Mouse (Mus musculus) forebrain, postnatal 0 days (tissue): ENCODE results near the gene Apba1. TPM values are rescaled to one million over a fixed set of nuclear protein-coding genes. Genes with fewer than 3 reads are reported as not detected.

Experiments used
- ATAC-seq: fragments of 200-750 bp; cut with Nextera tagmentation; 2 replicates; pipeline ENCODE4 v1.8.0; 2017; ENCODE audit warnings: mild to moderate bottlenecking, moderate library complexity
- DNase-seq: peaks from one replicate; pipeline ENCODE4 v3.0.0-alpha.2; 2015
- H3K27ac ChIP-seq: fragments of 300-500 bp; sonication (generic); 2 replicates; pipeline ENCODE4 v1.5.1; 2014; ENCODE audit warnings: low read depth, mild to moderate bottlenecking, antibody characterized with exemption, low read length, moderate library complexity, mixed read lengths
- H3K27me3 ChIP-seq: fragments of 300-500 bp; sonication (generic); 2 replicates; pipeline ENCODE4 v1.6.1; 2014; ENCODE audit warnings: mild to moderate bottlenecking, low read length, mixed read lengths; ENCODE audit not compliant: insufficient read depth
- H3K36me3 ChIP-seq: fragments of 300-500 bp; sonication (generic); 2 replicates; pipeline ENCODE4 v1.6.1; 2014; ENCODE audit warnings: mild to moderate bottlenecking, moderate library complexity; ENCODE audit not compliant: insufficient read depth
- H3K4me1 ChIP-seq: fragments of 300-500 bp; sonication (generic); 2 replicates; pipeline ENCODE4 v1.6.1; 2014; ENCODE audit warnings: antibody characterized with exemption; ENCODE audit not compliant: insufficient read depth
- H3K4me2 ChIP-seq: fragments of 300-500 bp; sonication (generic); 2 replicates; pipeline ENCODE4 v1.6.1; 2014; ENCODE audit warnings: low read depth, mild to moderate bottlenecking, moderate library complexity
- H3K4me3 ChIP-seq: fragments of 300-500 bp; sonication (generic); 2 replicates; pipeline ENCODE4 v1.5.1; 2014; ENCODE audit warnings: low read depth, low read length, mixed read lengths
- H3K9ac ChIP-seq: fragments of 300-500 bp; sonication (generic); 2 replicates; pipeline ENCODE4 v1.6.1; 2014; ENCODE audit warnings: mild to moderate bottlenecking
- H3K9me3 ChIP-seq: fragments of 300-500 bp; sonication (generic); 2 replicates; pipeline ENCODE4 v1.6.1; 2016; ENCODE audit warnings: low read length
- CTCF ChIP-seq: sonication (generic); IDR thresholded peaks from 2 replicates; pipeline ENCODE4 v1.5.1; 2016; ENCODE audit warnings: antibody characterized with exemption, control low read depth, low read depth
- WGBS: fragments of 180-500 bp; shearing (Covaris S2); extraction: QIAGEN DNeasy Blood & Tissue Kit; methylation state at CpG from one replicate; pipeline ENCODE4 v1.1.7; 2014; 5-methylcytosine and 5-hydroxymethylcytosine counted together
- polyA plus RNA-seq: library from polyadenylated mRNA; unstranded; fragments of >200 nt; fragmentation: Nextera tagmentation; extraction: Ambion mirVana; gene quantifications from 2 replicates; pipeline ENCODE4 v1.2.1, GENCODE M21; 2015
- total RNA-seq: library from RNA; depleted of rRNA; stranded (reverse); fragments of >200 nt; gene quantifications from 2 replicates; pipeline ENCODE4 v1.2.3, GENCODE M21; 2014

The Apba1 gene
- total and polyA plus RNA-seq, 2 experiments from 2014 or later: 10.8 to 95.2 TPM

DNA sequence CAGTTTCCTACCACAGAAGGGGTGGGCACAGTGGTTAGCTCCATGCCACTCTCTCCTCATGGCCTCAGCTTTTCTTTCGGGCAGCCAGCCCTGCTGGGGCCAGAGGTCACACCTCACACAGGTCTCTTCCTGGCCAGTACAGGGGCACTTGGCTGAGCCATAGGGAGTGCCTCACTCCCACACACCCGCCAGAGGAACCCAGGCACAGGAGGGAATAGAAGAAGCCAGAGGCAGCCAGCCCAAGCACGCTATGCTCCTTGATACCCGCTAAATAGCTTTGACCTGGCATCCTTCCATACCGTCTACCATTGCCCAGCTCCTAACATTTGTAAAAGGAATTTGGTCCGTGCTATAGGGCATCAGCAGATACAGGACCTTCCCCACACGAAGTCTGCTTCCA lies 201.2 kb downstream of the Apba1 start:
- Histone ChIP-seq H3K4me1 (no peaks in the 10 kb centered on the region), H3K27ac (0 out of 2 replicates have a peak overlapping the region, but pooled peaks have one; percentile 21)
- DNase-seq: peak; percentile 43

DNA sequence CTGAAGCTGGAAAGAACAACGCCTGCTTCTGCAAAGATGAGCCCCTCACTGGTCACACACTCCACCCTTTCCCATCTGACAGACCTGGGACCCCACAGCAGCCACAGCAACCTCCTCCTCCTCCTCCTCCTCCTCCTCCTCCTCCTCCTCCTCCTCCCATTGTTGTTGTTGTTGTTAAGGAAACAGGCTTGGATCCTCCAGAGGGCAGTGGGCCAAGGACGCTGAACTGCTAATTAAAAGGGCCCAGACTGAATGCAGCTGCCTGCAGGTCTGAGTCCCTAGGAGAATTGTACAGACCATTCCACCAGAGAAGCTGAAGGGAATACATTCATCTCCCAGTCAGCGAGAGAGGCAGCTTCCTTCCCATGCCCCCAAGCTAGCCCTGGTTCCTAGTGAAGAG lies 201.6 kb downstream of the Apba1 start:
- Histone ChIP-seq H3K4me2 (no peak overlapping the region), H3K9ac (no peak overlapping the region), H3K36me3 (no peaks in the 10 kb centered on the region), H3K27me3 (no peaks in the 10 kb centered on the region), H3K4me3 (no peak overlapping the region), H3K27ac (0 out of 2 replicates have a peak overlapping the region, but pooled peaks have one; percentile 21), H3K4me1 (no peaks in the 10 kb centered on the region), H3K9me3 (no peaks in the 10 kb centered on the region)
- TF ChIP-seq CTCF: no peak
- ATAC-seq: peak; percentile 15; the same call in 1 of the 2 replicates
- WGBS: 14% methylated on average over 3 of the region's 3 CpGs
- DNase-seq: peak; percentile 57

More for the DNA sequence above, 201.2 kb downstream of the Apba1 start:
- Histone ChIP-seq H3K36me3 (no peaks in the 10 kb centered on the region), H3K9me3 (no peaks in the 10 kb centered on the region), H3K4me2 (no peak overlapping the region), H3K27me3 (no peaks in the 10 kb centered on the region), H3K4me3 (no peak overlapping the region), H3K9ac (no peak overlapping the region)
- no peak for TF ChIP-seq CTCF
- ATAC-seq: peak; percentile 15; the same call in 1 of the 2 replicates
- 24% methylated on average over 7 of the region's 7 CpGs for WGBS

DNA sequence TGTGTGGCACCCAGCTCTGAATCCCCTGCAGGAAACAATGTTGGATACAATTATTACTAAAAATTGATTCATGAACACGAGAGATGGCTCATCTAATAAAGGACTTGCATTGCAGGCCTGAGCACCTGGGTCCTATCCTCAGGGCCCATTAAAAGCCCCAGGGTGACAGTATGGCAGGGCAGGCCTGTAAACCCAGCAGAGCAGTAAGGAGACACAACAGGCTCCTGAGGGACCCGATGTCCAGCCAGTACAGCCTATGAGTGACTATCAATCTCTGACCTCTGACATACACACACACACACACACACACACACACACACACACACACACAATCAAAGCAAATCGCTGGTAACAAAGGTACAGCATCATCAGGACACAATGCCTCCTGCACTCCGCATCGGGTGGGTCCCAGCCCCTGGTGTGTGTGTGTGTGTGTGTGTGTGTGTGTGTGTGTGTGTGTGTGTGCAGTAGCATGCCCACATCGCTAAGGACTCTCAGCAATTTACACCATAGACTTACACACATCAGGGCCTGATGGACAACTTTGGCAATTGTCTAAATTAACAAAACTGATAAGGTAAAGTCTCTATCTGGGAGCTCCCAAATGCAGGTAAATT lies 202.3 kb downstream of the Apba1 start:
- Histone ChIP-seq H3K9me3 (no peaks in the 10 kb centered on the region), H3K4me2 (no peak overlapping the region), H3K27me3 (no peaks in the 10 kb centered on the region), H3K4me3 (no peak overlapping the region), H3K27ac (no peak overlapping the region), H3K36me3 (no peaks in the 10 kb centered on the region), H3K9ac (no peak overlapping the region), H3K4me1 (no peaks in the 10 kb centered on the region)
- ATAC-seq (peak; percentile 6; the same call in 1 of the 2 replicates), DNase-seq (no peak)
- WGBS: 62% methylated on average over 6 of the region's 6 CpGs
- TF ChIP-seq CTCF: no peak

DNA sequence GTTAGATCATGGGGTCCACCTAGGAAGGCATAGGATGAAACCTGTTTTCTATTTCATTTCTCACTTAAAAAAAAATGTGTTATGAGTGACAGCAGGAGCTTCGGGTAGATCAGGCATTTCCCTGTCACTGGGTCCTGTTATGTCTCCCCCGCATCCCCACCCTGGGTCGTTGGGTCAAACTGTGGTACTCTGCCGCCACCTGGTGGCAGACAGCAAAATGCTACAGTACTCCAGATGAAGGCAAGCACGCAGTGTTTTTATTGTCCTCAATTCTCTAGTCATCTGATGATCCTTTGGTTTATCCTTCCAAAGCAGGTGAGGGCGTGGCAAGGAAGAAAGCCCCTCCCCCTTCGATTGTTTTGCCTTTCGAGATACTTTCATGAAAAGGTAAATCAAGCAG lies 202.8 kb downstream of the Apba1 start:
- DNase-seq: peak; percentile 89

DNA sequence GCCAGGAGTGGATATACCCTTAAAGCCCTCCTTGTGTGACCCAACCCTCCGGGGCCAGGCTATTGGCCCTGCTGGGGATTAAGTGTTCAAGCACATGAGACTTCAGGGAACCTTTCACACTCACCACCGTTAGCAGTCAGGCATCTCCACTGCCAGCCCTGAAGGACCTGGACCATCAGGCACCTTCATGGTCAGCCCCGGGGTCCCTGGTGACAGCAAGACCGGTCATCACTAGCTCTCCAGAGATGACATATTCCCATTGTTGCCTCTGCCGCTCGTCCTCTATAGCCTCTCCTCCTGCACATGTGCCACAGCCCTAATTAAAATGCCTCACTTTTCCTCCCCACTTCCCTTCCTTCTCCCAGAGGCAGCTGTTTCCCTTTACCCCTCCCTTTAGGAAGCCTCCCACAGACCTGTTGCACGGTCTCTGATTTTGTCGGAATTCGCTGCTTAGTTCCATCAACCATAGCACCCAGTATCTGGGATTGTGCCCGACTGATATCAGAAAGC lies 205.8 kb downstream of the Apba1 start:
- Histone ChIP-seq H3K36me3 (no peaks in the 10 kb centered on the region), H3K4me3 (no peak overlapping the region), H3K9ac (no peak overlapping the region), H3K9me3 (no peaks in the 10 kb centered on the region), H3K27me3 (no peaks in the 10 kb centered on the region), H3K27ac (no peak overlapping the region), H3K4me1 (no peaks in the 10 kb centered on the region), H3K4me2 (no peak overlapping the region)
- 69% methylated on average over 10 of the region's 10 CpGs for WGBS
- no peak for DNase-seq
- no peak for ATAC-seq
- no peak for TF ChIP-seq CTCF

More for the DNA sequence above, 202.8 kb downstream of the Apba1 start:
- TF ChIP-seq CTCF: peak; percentile 98
- ATAC-seq: peak; percentile 89
- under 1% methylated on average over 8 of the region's 8 CpGs for WGBS
- Histone ChIP-seq H3K4me2 (no peak overlapping the region), H3K27ac (no peak overlapping the region), H3K36me3 (no peaks in the 10 kb centered on the region), H3K27me3 (no peaks in the 10 kb centered on the region), H3K4me1 (no peaks in the 10 kb centered on the region), H3K9ac (no peak overlapping the region), H3K4me3 (no peak overlapping the region), H3K9me3 (no peaks in the 10 kb centered on the region)

DNA sequence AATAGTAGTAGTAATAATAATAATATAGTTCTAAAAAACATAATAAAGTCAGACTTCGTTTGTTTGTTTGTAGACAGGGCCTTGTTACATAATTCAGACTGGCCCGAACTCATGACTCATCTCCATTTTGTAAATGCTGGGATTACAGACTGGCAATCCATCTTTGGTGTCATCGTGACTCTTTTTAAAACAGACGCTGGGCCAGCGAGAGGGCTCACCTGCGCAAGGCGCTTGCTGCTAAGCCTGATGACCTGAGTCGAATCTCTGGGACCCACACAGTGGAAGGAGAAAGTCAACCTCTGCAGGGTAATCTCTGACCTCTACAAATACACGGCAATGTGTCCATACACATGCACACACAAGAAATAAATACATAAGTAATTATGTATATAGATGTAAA lies 207.7 kb downstream of the Apba1 start:
- 95% methylated on average over 9 of the region's 9 CpGs for WGBS
- H3K9ac ChIP-seq: no peak overlapping the region
- H3K27me3 ChIP-seq: no peaks in the 10 kb centered on the region
- H3K36me3 ChIP-seq: no peaks in the 10 kb centered on the region
- no peak for TF ChIP-seq CTCF
- no peak overlapping the region for H3K4me3 ChIP-seq
- H3K4me1 ChIP-seq: no peaks in the 10 kb centered on the region
- DNase-seq: no peak
- no peak for ATAC-seq
- no peak overlapping the region for H3K27ac ChIP-seq
- no peaks in the 10 kb centered on the region for H3K9me3 ChIP-seq
- H3K4me2 ChIP-seq: no peak overlapping the region

DNA sequence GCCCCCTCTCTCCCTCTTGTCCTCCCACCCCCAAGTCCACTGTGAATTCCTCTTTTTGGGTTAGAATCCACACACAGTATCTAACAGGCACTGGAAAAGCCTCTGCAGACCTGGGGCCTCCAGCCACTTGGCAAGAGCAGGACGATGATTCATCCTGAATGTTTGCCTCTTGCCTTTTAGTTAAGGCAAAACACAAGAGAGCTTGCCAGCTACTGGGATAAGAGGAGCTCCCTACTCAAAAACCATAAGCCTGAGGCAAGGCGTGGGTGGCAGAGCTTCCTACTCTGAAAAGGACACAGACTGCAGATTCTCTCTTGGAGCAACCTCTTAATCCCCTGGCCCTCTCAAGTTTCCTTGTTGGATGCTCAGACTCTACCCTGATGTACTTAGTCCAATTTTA lies 208.5 kb downstream of the Apba1 start:
- no peak for TF ChIP-seq CTCF
- Histone ChIP-seq H3K27me3 (no peaks in the 10 kb centered on the region), H3K4me1 (no peaks in the 10 kb centered on the region), H3K9ac (no peak overlapping the region), H3K36me3 (no peaks in the 10 kb centered on the region), H3K9me3 (no peaks in the 10 kb centered on the region), H3K27ac (no peak overlapping the region), H3K4me3 (no peak overlapping the region), H3K4me2 (no peak overlapping the region)
- 26% methylated on average over 2 of the region's 2 CpGs for WGBS
- ATAC-seq (no peak), DNase-seq (no peak)
